ENCODE assay signal across 29 mouse cellular contexts in genomic region chr9:102769257-102769656, GRCm38 (mm10). TPM values are rescaled to one million over a fixed set of nuclear protein-coding genes. Genes with fewer than 3 reads are reported as not detected.
DNase-seq lines count a peak whose midpoint lies in the region; ATAC-seq and TF ChIP-seq lines count a peak whose summit lies in the region.
"Had no signal": no experiment of that assay in that cellular context is flagged by ENCODE, and none has a peak within 500 bp of the region (broad histone marks: within the 10 kb centered on the region; RNA-seq: fewer than 3 reads in every experiment).

No protein-coding gene starts in this region.

- no peak for TF ChIP-seq CTCF in midbrain, postnatal 0 days (IDR thresholded peaks at IDR 0.05)

- no peaks in the 10 kb centered on the region for H3K36me3 ChIP-seq in midbrain, postnatal 0 days (ENCODE audit: insufficient read depth, low read length)
- H3K36me3 ChIP-seq in midbrain, embryonic 15.5 days (replicated peaks), result no peaks in the 10 kb centered on the region
- H3K36me3 ChIP-seq in stomach, embryonic 16.5 days (ENCODE audit: control insufficient read depth, insufficient read depth, low read length), result no peaks in the 10 kb centered on the region
- H3K36me3 ChIP-seq: embryonic facial prominence, embryonic 12.5 days; forebrain, embryonic 12.5 days; heart, embryonic 13.5 days; hindbrain, embryonic 10.5 days; hindbrain, embryonic 15.5 days; midbrain, embryonic 12.5 days had no signal

- H3K4me1 ChIP-seq in midbrain, postnatal 0 days (ENCODE audit: insufficient read depth, low read length), result no peaks in the 10 kb centered on the region
- peaks cover 8% of the 10 kb centered on the region; the same call in 1 of the 2 replicates for H3K4me1 ChIP-seq in midbrain, embryonic 15.5 days
- peaks cover 22% of the 10 kb centered on the region for H3K4me1 ChIP-seq in stomach, embryonic 16.5 days (ENCODE audit: control insufficient read depth, insufficient read depth, low read length)
- H3K4me1 ChIP-seq: hindbrain, embryonic 15.5 days had no signal

- no peaks in the 10 kb centered on the region for H3K27me3 ChIP-seq in midbrain, postnatal 0 days (ENCODE audit: insufficient read depth, low read length)
- no peaks in the 10 kb centered on the region for H3K27me3 ChIP-seq in midbrain, embryonic 15.5 days (replicated peaks)
- no peaks in the 10 kb centered on the region for H3K27me3 ChIP-seq in stomach, embryonic 16.5 days (ENCODE audit: control insufficient read depth, insufficient read depth, low read length)
- H3K27me3 ChIP-seq: embryonic facial prominence, embryonic 12.5 days; forebrain, embryonic 12.5 days; heart, embryonic 13.5 days; hindbrain, embryonic 15.5 days; midbrain, embryonic 12.5 days had no signal

- no peak overlapping the region for H3K9ac ChIP-seq in midbrain, postnatal 0 days (replicated peaks; ENCODE audit: low read length, poor library complexity, severe bottlenecking)
- H3K9ac ChIP-seq in midbrain, embryonic 15.5 days, result no peak overlapping the region
- no peak overlapping the region for H3K9ac ChIP-seq in stomach, embryonic 16.5 days (ENCODE audit: low read length)
- H3K9ac ChIP-seq: embryonic facial prominence, embryonic 12.5 days; forebrain, embryonic 12.5 days; forebrain, postnatal 0 days; heart, embryonic 13.5 days; hindbrain, embryonic 15.5 days; liver, embryonic 14.5 days; midbrain, embryonic 12.5 days had no signal

- DNase-seq in cerebellum, postnatal 10 days, result peak; percentile 34 to 37
- DNase-seq in cerebellum, postnatal 14 days, result no peak
- peak; percentile 33 for DNase-seq in left cerebral cortex, postnatal 4 days
- no peak for DNase-seq in left cerebral cortex, postnatal 10 days (ENCODE audit: extremely low spot score in 1 of 2, low spot score in 2 of 2)
- peak; percentile 23 for DNase-seq in midbrain, postnatal 0 days (ENCODE audit: low spot score)
- DNase-seq in frontal cortex, postnatal 14 days (ENCODE audit: low spot score in 2 of 2), result no peak
- DNase-seq: adrenal gland, adult 2 months; adrenal gland, postnatal 36 days; cerebellum, adult 18-20 months; cerebellum, postnatal 25 days; forebrain, postnatal 0 days; gastrocnemius, postnatal 10 days; heart, postnatal 10 days; layer of hippocampus, postnatal 36 days; liver; right cerebral cortex, adult 18-20 months; spleen, adult 18-20 months; thymus, postnatal 25 days had no signal

- H3K27ac ChIP-seq in midbrain, postnatal 0 days (ENCODE audit: low read depth, low read length), result no peak overlapping the region
- no peak overlapping the region for H3K27ac ChIP-seq in midbrain, embryonic 15.5 days
- H3K27ac ChIP-seq in stomach, embryonic 16.5 days (ENCODE audit: low read length), result peak overlapping the region; percentile 55; the same call in 1 of the 2 replicates
- H3K27ac ChIP-seq: embryonic facial prominence, embryonic 12.5 days; forebrain, embryonic 12.5 days; heart, embryonic 13.5 days; hindbrain, embryonic 10.5 days; hindbrain, embryonic 15.5 days; liver, embryonic 14.5 days; midbrain, embryonic 12.5 days had no signal

- H3K4me2 ChIP-seq in midbrain, postnatal 0 days (ENCODE audit: low read depth, low read length, poor library complexity, severe bottlenecking), result no peak overlapping the region
- H3K4me2 ChIP-seq in midbrain, embryonic 15.5 days, result no peak overlapping the region
- H3K4me2 ChIP-seq in stomach, embryonic 16.5 days (ENCODE audit: low read depth, low read length), result no peak overlapping the region
- H3K4me2 ChIP-seq: embryonic facial prominence, embryonic 12.5 days; forebrain, embryonic 12.5 days; heart, embryonic 13.5 days; hindbrain, embryonic 15.5 days; midbrain, embryonic 12.5 days had no signal

- no peaks in the 10 kb centered on the region for H3K9me3 ChIP-seq in midbrain, postnatal 0 days (ENCODE audit: low read length)
- no peaks in the 10 kb centered on the region for H3K9me3 ChIP-seq in midbrain, embryonic 15.5 days
- no peaks in the 10 kb centered on the region for H3K9me3 ChIP-seq in stomach, embryonic 16.5 days (replicated peaks; ENCODE audit: control insufficient read depth, low read length)
- H3K9me3 ChIP-seq: embryonic facial prominence, embryonic 12.5 days; forebrain, embryonic 12.5 days; heart, embryonic 13.5 days; hindbrain, embryonic 10.5 days; hindbrain, embryonic 15.5 days; midbrain, embryonic 12.5 days had no signal

- H3K4me3 ChIP-seq in midbrain, postnatal 0 days (ENCODE audit: low read depth, low read length), result no peak overlapping the region
- H3K4me3 ChIP-seq in midbrain, embryonic 15.5 days, result no peak overlapping the region
- no peak overlapping the region for H3K4me3 ChIP-seq in stomach, embryonic 16.5 days (replicated peaks; ENCODE audit: low read length)
- H3K4me3 ChIP-seq: embryonic facial prominence, embryonic 12.5 days; forebrain, embryonic 12.5 days; heart, embryonic 13.5 days; hindbrain, embryonic 10.5 days; hindbrain, embryonic 15.5 days; midbrain, embryonic 12.5 days had no signal

- 48% methylated on average over 3 of the region's 3 CpGs for WGBS in midbrain, postnatal 0 days
- WGBS in midbrain, embryonic 15.5 days, result 39% methylated on average over 3 of the region's 3 CpGs
- WGBS in stomach, embryonic 16.5 days, result 45% methylated on average over 3 of the region's 3 CpGs

- ATAC-seq in midbrain, postnatal 0 days (ENCODE audit: low FRiP score), result no peak
- ATAC-seq in midbrain, embryonic 15.5 days (replicated peaks), result no peak
- peak; percentile 27; the same call in 1 of the 2 replicates for ATAC-seq in stomach, embryonic 16.5 days (ENCODE audit: insufficient read depth, low FRiP score)
- ATAC-seq: activated CD4-positive, CD25-positive, alpha-beta regulatory T cell, adult 4 months; forebrain, postnatal 0 days; inflammation-experienced regulatory T-cells, adult 6 months had no signal

- intact Hi-C loops in left cerebral cortex, postnatal 4 days (cut with DNase I), result no loop called here
- intact Hi-C loops in left cerebral cortex, postnatal 10 days (cut with DNase I), result no loop called here

RNA-seq across cellular contexts. Expression of gene Amotl2, which starts 52.8 kb away (rescaled TPM):
- 10 to 100 TPM; 42.3 to 45.5 TPM for total RNA-seq in left cerebral cortex, postnatal 4 days (2021)
- 10 to 100 TPM; 15.2 to 16.5 TPM for total RNA-seq in left cerebral cortex, postnatal 10 days (2021)
- total RNA-seq in midbrain, postnatal 0 days (2014; rRNA removed), result 125 and 129 TPM in 2 replicates
- polyA plus RNA-seq in midbrain, postnatal 0 days (2015; fragmentation: Nextera tagmentation; extraction: Ambion mirVana), result 31.5 and 32.5 TPM in 2 replicates
- polyA plus RNA-seq in midbrain, embryonic 15.5 days (2015; fragmentation: Nextera tagmentation; extraction: Ambion mirVana), result 83.4 and 90.5 TPM in 2 replicates
- 21.1 and 26.3 TPM in 2 replicates for polyA plus RNA-seq in stomach, embryonic 16.5 days (2015; fragmentation: Nextera tagmentation; extraction: Ambion mirVana)
- polyA plus RNA-seq: activated CD4-positive, CD25-positive, alpha-beta regulatory T cell, adult 4 months had no signal

Comparison
In these comparisons a context has a peak if more than half of its experiments do, and no peak if none do; other contexts are left out.
1. DNase-seq: peak in cerebellum, postnatal 10 days (2 of 2), left cerebral cortex, postnatal 4 days (single experiment) and midbrain, postnatal 0 days (single experiment); none in cerebellum, postnatal 14 days (0 of 2), left cerebral cortex, postnatal 10 days (0 of 2) and frontal cortex, postnatal 14 days (0 of 2).